15 mouse cellular contexts compared by ENCODE assay signal in genomic region chr10:90823438-90823837, GRCm38 (mm10).
DNase-seq lines count a peak whose midpoint lies in the region; ATAC-seq and TF ChIP-seq lines count a peak whose summit lies in the region.
"Had no signal": no experiment of that assay in that cellular context is flagged by ENCODE, and none has a peak within 500 bp of the region (broad histone marks: within the 10 kb centered on the region; RNA-seq: fewer than 3 reads in every experiment).

No protein-coding gene starts in this region.

- in situ Hi-C loops in ES-E14 (cut with MboI; ENCODE audit: low sequenced_read_pairs in 2 of 2, unreplicated experiment in 2 of 2) = no loop called here

- no peak overlapping the region for H3K9ac ChIP-seq in ES-E14 (ENCODE audit: insufficient read depth, low read depth, low read length, poor library complexity, severe bottlenecking)
- H3K9ac ChIP-seq in forebrain, embryonic 12.5 days = no peak overlapping the region
- no peak overlapping the region for H3K9ac ChIP-seq in forebrain, embryonic 15.5 days (replicated peaks)
- H3K9ac ChIP-seq: embryonic facial prominence, embryonic 13.5 days had no signal

- H3K36me3 ChIP-seq in kidney, adult 2 months (ENCODE audit: control insufficient read depth, insufficient read depth, low read length) = no peaks in the 10 kb centered on the region
- H3K36me3 ChIP-seq in ES-E14 (ENCODE audit: control insufficient read depth, insufficient read depth, low read length, poor library complexity, severe bottlenecking) = no peaks in the 10 kb centered on the region
- H3K36me3 ChIP-seq in limb, embryonic 10.5 days = no peaks in the 10 kb centered on the region
- no peaks in the 10 kb centered on the region for H3K36me3 ChIP-seq in forebrain, embryonic 12.5 days (replicated peaks)
- no peaks in the 10 kb centered on the region for H3K36me3 ChIP-seq in forebrain, embryonic 15.5 days
- H3K36me3 ChIP-seq: embryonic facial prominence, embryonic 13.5 days had no signal

- no peaks in the 10 kb centered on the region for H3K9me3 ChIP-seq in ES-E14 (ENCODE audit: control insufficient read depth, insufficient read depth, low read depth, low read length)
- no peaks in the 10 kb centered on the region for H3K9me3 ChIP-seq in limb, embryonic 10.5 days (replicated peaks)
- H3K9me3 ChIP-seq in forebrain, embryonic 12.5 days = no peaks in the 10 kb centered on the region
- H3K9me3 ChIP-seq in forebrain, embryonic 15.5 days = no peaks in the 10 kb centered on the region
- H3K9me3 ChIP-seq: embryonic facial prominence, embryonic 13.5 days had no signal

- no peak for TF ChIP-seq CTCF in kidney, adult 2 months (conservative IDR thresholded peaks at IDR 0.05; ENCODE audit: insufficient read depth, insufficient read length, low read depth, low read length)

- ATAC-seq in forebrain, embryonic 12.5 days (ENCODE audit: low FRiP score) = no peak
- ATAC-seq in forebrain, embryonic 15.5 days (replicated peaks) = no peak
- ATAC-seq: forebrain, embryonic 14.5 days; intestine, embryonic 16.5 days had no signal

- H3K27me3 ChIP-seq in kidney, adult 2 months (replicated peaks; ENCODE audit: control insufficient read depth, insufficient read depth, low read length) = no peaks in the 10 kb centered on the region
- peaks cover 23% of the 10 kb centered on the region for H3K27me3 ChIP-seq in limb, embryonic 10.5 days (ENCODE audit: low read depth, poor library complexity, severe bottlenecking)
- peaks cover 28% of the 10 kb centered on the region for H3K27me3 ChIP-seq in forebrain, embryonic 12.5 days
- peaks cover 16% of the 10 kb centered on the region; the same call in 1 of the 2 replicates for H3K27me3 ChIP-seq in forebrain, embryonic 15.5 days

- no peak overlapping the region for H3K4me3 ChIP-seq in kidney, adult 2 months (ENCODE audit: insufficient read depth, low read depth, low read length)
- H3K4me3 ChIP-seq in ES-E14 (ENCODE audit: insufficient read depth in 1 of 2, low read depth in 1 of 2, low read length in 2 of 2, poor library complexity in 1 of 2, severe bottlenecking in 1 of 2) = no peak overlapping the region
- no peak overlapping the region for H3K4me3 ChIP-seq in limb, embryonic 10.5 days
- no peak overlapping the region for H3K4me3 ChIP-seq in forebrain, embryonic 12.5 days (replicated peaks)
- H3K4me3 ChIP-seq in forebrain, embryonic 15.5 days = no peak overlapping the region
- H3K4me3 ChIP-seq: embryonic facial prominence, embryonic 13.5 days had no signal

- WGBS in kidney, adult 2 months = 10% methylated on average over 4 of the region's 4 CpGs
- WGBS in limb, embryonic 10.5 days = 12% methylated on average over 4 of the region's 4 CpGs
- WGBS in forebrain, embryonic 12.5 days = 15% methylated on average over 4 of the region's 4 CpGs
- 22% methylated on average over 4 of the region's 4 CpGs for WGBS in forebrain, embryonic 15.5 days

- peak; percentile 20 for DNase-seq in kidney, postnatal 14 days
- DNase-seq in kidney, adult 2 months = no peak
- DNase-seq in ES-E14 (ENCODE audit: low read depth, low spot score) (no peak), R1 (ENCODE audit: low read depth, low spot score) (peak; percentile 40)
- DNase-seq in limb, embryonic 10.5 days (ENCODE audit: low spot score) = peak; percentile 39
- DNase-seq: adrenal gland, adult 2 months; gastrocnemius, postnatal 36 days; liver had no signal

- H3K4me1 ChIP-seq in kidney, adult 2 months (ENCODE audit: control insufficient read depth, insufficient read depth, low read length) = no peaks in the 10 kb centered on the region
- H3K4me1 ChIP-seq in ES-E14 (ENCODE audit: control insufficient read depth in 2 of 2, insufficient read depth in 2 of 2, low read length in 2 of 2, poor library complexity in 1 of 2) = no peaks in the 10 kb centered on the region
- H3K4me1 ChIP-seq in limb, embryonic 10.5 days = no peaks in the 10 kb centered on the region
- peaks cover 5% of the 10 kb centered on the region for H3K4me1 ChIP-seq in forebrain, embryonic 12.5 days
- peaks cover 5% of the 10 kb centered on the region for H3K4me1 ChIP-seq in forebrain, embryonic 15.5 days
- H3K4me1 ChIP-seq: embryonic facial prominence, embryonic 13.5 days had no signal

- H3K27ac ChIP-seq in kidney, adult 2 months (ENCODE audit: insufficient read depth, low read depth, low read length) = no peak overlapping the region
- no peak overlapping the region for H3K27ac ChIP-seq in ES-E14 (ENCODE audit: insufficient read depth, low read depth, low read length, poor library complexity, severe bottlenecking)
- no peak overlapping the region for H3K27ac ChIP-seq in limb, embryonic 10.5 days
- no peak overlapping the region for H3K27ac ChIP-seq in forebrain, embryonic 12.5 days
- H3K27ac ChIP-seq in forebrain, embryonic 15.5 days (replicated peaks) = no peak overlapping the region
- H3K27ac ChIP-seq: embryonic facial prominence, embryonic 13.5 days; macrophage; stomach, postnatal 0 days had no signal

- no peak overlapping the region for H3K4me2 ChIP-seq in forebrain, embryonic 12.5 days
- H3K4me2 ChIP-seq in forebrain, embryonic 15.5 days (replicated peaks) = no peak overlapping the region
- H3K4me2 ChIP-seq: embryonic facial prominence, embryonic 13.5 days had no signal

- no peak for TF ChIP-seq POLR2A in kidney, adult 2 months (IDR thresholded peaks at IDR 0.05; ENCODE audit: low read depth, low read length)

TF ChIP-seq in ES-E14, 5 proteins besides CTCF, POLR2A, EP300 and RAD21:
- TF ChIP-seq CHD2 (IDR thresholded peaks at IDR 0.05; ENCODE audit: low read depth, low read length) = no peak
- peak; percentile 84 for TF ChIP-seq ZNF384 (IDR thresholded peaks at IDR 0.05; ENCODE audit: low read depth, low read length)
- TF ChIP-seq MAFK (IDR thresholded peaks at IDR 0.05; ENCODE audit: insufficient read depth, low read depth, low read length) = no peak
- TF ChIP-seq HCFC1 (IDR thresholded peaks at IDR 0.05; ENCODE audit: borderline replicate concordance, insufficient read depth, low read length) = no peak

Comparison
In these comparisons a context has a peak if more than half of its experiments do, and no peak if none do; other contexts are left out.
1. DNase-seq: peak in kidney, postnatal 14 days (single experiment), R1 (single experiment) and limb, embryonic 10.5 days (single experiment); none in kidney, adult 2 months (single experiment) and ES-E14 (single experiment).